Mouse (Mus musculus): ENCODE results near the gene Hist1h2ab. TPM values are rescaled to one million over a fixed set of nuclear protein-coding genes. Genes with fewer than 3 reads are reported as not detected.

Gene Hist1h2ab
- total and polyA plus RNA-seq, 3 experiments = 8.0 to 2,219 TPM; not detected in 1

DNA sequence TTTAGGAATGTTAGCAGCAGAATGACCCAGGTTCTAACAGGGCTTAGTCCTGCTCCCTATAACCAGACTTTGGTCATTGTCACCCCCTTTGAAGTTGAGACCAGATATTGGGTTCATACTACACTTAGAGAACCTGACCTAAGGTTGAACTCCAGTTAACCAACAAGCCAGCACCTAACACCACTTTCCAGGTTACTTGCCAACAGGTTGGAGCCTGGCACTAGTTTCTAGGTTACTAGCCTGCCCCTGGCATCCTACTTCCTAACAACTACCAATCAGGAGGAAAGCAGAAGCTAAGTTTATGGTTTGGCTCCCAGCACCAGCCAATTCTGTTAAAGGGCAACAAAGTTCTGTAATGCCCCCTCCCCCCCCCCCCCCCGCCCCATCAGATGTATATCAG is 25.7 kb upstream of the Hist1h2ab start:
- peak; percentile 36 for DNase-seq (ENCODE audit: low read depth, low spot score)
- no peak overlapping the region for H3K4me3 ChIP-seq (ENCODE audit: control insufficient read depth in 1 of 2, insufficient read depth in 1 of 2, low read depth in 2 of 2, low read length in 2 of 2)
- peaks cover 0 to 15% of the 10 kb centered on the region in 2 experiments; a peak in 2 of 4 replicates for H3K36me3 ChIP-seq (ENCODE audit: control insufficient read depth in 1 of 2, insufficient read depth in 2 of 2, low read length in 2 of 2)
- H3K4me1 ChIP-seq (ENCODE audit: control insufficient read depth in 1 of 2, insufficient read depth in 2 of 2, low read length in 2 of 2) = peaks cover 7 to 23% of the 10 kb centered on the region in 2 experiments
- no peaks in the 10 kb centered on the region for H3K79me2 ChIP-seq (ENCODE audit: control insufficient read depth, insufficient read depth, low read length, poor library complexity)
- H3K27me3 ChIP-seq (ENCODE audit: control insufficient read depth in 1 of 2, insufficient read depth in 2 of 2, low read length in 2 of 2) = no peaks in the 10 kb centered on the region
- no peaks in the 10 kb centered on the region for H3K9me3 ChIP-seq (replicated peaks; ENCODE audit: insufficient read depth, low read length)
- H3K9ac ChIP-seq (ENCODE audit: control insufficient read depth, low read depth, low read length, poor library complexity, severe bottlenecking) = no peak overlapping the region; the same call in 1 of the 2 replicates
- TF ChIP-seq POLR2AphosphoS5 (IDR thresholded peaks at IDR 0.05; ENCODE audit: borderline replicate concordance, low read depth, low read length) = no peak
- 0 out of 2 replicates have a peak, but pooled peaks have one; percentile 3 for TF ChIP-seq ETS1 (IDR thresholded peaks at IDR 0.05; ENCODE audit: low read depth, low read length)
- no peak overlapping the region for H3K27ac ChIP-seq (ENCODE audit: control insufficient read depth, low read depth, low read length)

DNA sequence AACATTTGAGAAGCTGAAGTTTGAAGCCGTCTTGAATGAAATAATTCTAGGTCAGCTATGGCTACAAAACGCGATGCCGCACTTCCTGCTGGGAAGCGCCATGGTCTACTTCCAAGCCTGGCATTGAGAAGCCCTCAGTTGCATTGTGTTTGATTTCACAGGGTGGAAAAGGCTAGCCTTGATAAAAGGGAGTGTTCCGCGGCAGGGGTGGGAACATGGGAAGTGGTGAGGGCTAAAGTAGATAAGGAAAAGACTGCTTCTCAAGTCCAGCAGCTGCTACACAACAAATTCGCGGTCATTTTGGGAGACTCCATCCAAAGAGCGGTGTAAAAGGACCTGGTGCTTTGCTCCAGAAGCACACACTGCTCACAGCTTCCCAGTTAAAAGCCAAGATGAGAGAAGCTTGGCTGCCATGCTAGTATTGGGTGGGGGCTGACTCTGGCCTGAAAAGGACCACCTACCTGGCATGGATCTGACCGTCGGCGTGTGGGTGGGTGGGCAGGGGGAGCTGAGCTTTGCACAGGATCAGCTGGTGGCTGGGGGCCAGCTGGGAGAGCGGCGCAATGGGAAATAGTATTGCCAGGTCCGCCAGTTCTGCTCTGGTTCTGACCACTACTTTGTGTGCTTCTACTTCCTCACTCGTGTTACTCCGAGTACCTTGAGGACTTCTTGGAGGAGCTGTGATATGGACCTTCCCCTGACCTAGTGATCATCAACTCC is 22.3 kb upstream of the Hist1h2ab start:
- Histone ChIP-seq H3K79me2 (ENCODE audit: control insufficient read depth, insufficient read depth, low read length, poor library complexity) (no peaks in the 10 kb centered on the region), H3K4me3 (ENCODE audit: control insufficient read depth in 1 of 2, insufficient read depth in 1 of 2, low read depth in 2 of 2, low read length in 2 of 2) (no peak overlapping the region), H3K36me3 (ENCODE audit: control insufficient read depth in 1 of 2, insufficient read depth in 2 of 2, low read length in 2 of 2) (peaks cover 0 to 14% of the 10 kb centered on the region in 2 experiments; a peak in 2 of 4 replicates), H3K9me3 (replicated peaks; ENCODE audit: insufficient read depth, low read length) (no peaks in the 10 kb centered on the region), H3K9ac (ENCODE audit: control insufficient read depth, low read depth, low read length, poor library complexity, severe bottlenecking) (no peak overlapping the region), H3K27ac (ENCODE audit: control insufficient read depth, low read depth, low read length) (no peak overlapping the region), H3K27me3 (ENCODE audit: control insufficient read depth in 1 of 2, insufficient read depth in 2 of 2, low read length in 2 of 2) (no peaks in the 10 kb centered on the region), H3K4me1 (ENCODE audit: control insufficient read depth in 1 of 2, insufficient read depth in 2 of 2, low read length in 2 of 2) (peaks cover 7 to 14% of the 10 kb centered on the region in 2 experiments)
- DNase-seq (ENCODE audit: low read depth, low spot score) = no peak
- TF ChIP-seq MYB (IDR thresholded peaks at IDR 0.05; ENCODE audit: low read depth, low read length) (no peak), USF2 (IDR thresholded peaks at IDR 0.05; ENCODE audit: borderline replicate concordance in 1 of 2, insufficient read depth in 1 of 2, low read depth in 1 of 2, low read length in 2 of 2) (no peak), MAX (IDR thresholded peaks at IDR 0.05; ENCODE audit: low read length) (no peak), TBP (IDR thresholded peaks at IDR 0.05; ENCODE audit: low read depth, low read length) (no peak), NELFE (IDR thresholded peaks at IDR 0.05; ENCODE audit: low read depth, low read length) (no peak), POLR2A (IDR thresholded peaks at IDR 0.05; ENCODE audit: control insufficient read depth in 1 of 2, insufficient read depth in 1 of 2, low read depth in 1 of 2, low read length in 2 of 2, poor library complexity in 1 of 2) (no peak), MEF2A (IDR thresholded peaks at IDR 0.05; ENCODE audit: extremely low read depth, insufficient replicate concordance, low read depth, low read length, poor library complexity, severe bottlenecking) (no peak), CHD2 (IDR thresholded peaks at IDR 0.05; ENCODE audit: low read length) (no peak), ZMIZ1 (IDR thresholded peaks at IDR 0.05; ENCODE audit: low read depth, low read length) (no peak), CHD1 (IDR thresholded peaks at IDR 0.05; ENCODE audit: low read depth, low read length) (no peak), EP300 (IDR thresholded peaks at IDR 0.05; ENCODE audit: low read depth in 1 of 2, low read length in 2 of 2) (no peak), RAD21 (IDR thresholded peaks at IDR 0.05; ENCODE audit: low read depth, low read length) (no peak), TAL1 (IDR thresholded peaks at IDR 0.05; ENCODE audit: low read length) (no peak), HCFC1 (IDR thresholded peaks at IDR 0.05; ENCODE audit: low read depth, low read length) (no peak), TCF12 (IDR thresholded peaks at IDR 0.05; ENCODE audit: low read depth, low read length) (no peak), NRF1 (IDR thresholded peaks at IDR 0.05; ENCODE audit: insufficient read depth, low read depth, low read length, poor library complexity, severe bottlenecking) (no peak), GABPA (IDR thresholded peaks at IDR 0.05; ENCODE audit: low read depth, low read length) (no peak)

All from MEL (cell line).